Mouse (Mus musculus) thymus, postnatal 0 days (tissue): ENCODE results near the gene Hao1. TPM values are rescaled to one million over a fixed set of nuclear protein-coding genes. Genes with fewer than 3 reads are reported as not detected.

Experiments used
- DNase-seq: peaks from one replicate; pipeline ENCODE4 v3.0.0-alpha.2; 2015; ENCODE audit warnings: low spot score
- polyA plus RNA-seq: library from polyadenylated mRNA; unstranded; fragments of >200 nt; fragmentation: Nextera tagmentation; extraction: Ambion mirVana; gene quantifications from 2 replicates; pipeline ENCODE4 v1.2.1, GENCODE M21; 2015

The Hao1 gene
- polyA plus RNA-seq, 1 experiment from 2014 or later, result not detected

DNA sequence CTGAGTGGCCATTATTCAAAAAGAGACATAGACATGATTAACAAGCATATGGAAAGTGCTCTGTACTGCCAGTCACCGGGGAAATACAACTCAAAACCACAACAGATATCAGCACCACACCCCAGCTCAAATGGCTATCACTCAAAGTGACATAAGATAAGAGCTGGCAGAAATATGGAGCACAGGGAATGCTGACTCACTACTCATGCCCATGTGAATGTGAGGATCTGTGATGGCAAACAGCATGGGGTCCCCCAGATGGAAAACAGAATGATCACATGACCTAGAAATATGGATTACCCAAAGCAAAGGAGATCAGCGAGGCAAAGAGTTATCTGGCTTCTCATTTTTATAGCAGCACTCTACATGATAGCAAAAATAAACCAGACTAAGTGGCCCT, 89.0 kb downstream of the Hao1 start:
- no peak for DNase-seq

DNA sequence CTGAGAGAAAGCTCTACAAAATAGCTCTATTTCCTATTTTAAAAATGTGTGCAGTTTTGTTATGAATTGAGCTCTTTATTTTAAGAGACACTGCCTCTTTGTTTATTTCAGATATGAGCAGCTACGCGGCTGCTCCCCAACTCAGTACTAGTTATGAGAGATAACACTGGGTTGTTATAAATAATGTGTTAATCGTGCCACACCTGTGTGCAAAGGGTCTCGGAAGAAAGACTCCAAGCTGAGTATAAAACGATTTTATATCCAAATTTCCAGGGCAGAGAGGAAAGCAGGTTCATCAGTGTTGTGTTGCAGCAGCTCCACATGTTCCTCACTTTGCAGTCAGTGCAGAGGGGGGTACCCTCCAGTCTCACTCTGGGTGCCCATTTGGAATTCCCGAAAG, 91.8 kb downstream of the Hao1 start:
- DNase-seq, result no peak

DNA sequence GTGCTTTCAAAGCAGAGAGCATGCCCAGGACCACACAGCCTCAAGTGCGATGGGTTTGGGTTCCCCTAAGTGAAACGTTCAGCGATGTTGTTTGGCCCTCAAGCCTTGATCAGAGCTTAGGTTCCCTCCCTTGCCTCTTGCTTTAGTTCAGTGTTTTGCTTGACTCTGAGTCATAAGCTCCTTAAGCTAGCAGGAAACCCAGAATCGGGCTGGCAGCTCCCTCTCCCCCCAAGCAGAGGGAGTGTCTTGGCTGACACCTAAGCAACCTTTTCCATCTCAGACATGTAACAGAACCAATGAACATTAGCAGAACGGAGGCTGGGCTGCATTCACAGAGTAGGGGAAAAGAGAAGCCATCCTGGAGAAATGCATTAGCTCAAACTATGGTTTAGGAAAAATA, 93.3 kb downstream of the Hao1 start:
- DNase-seq, result no peak

DNA sequence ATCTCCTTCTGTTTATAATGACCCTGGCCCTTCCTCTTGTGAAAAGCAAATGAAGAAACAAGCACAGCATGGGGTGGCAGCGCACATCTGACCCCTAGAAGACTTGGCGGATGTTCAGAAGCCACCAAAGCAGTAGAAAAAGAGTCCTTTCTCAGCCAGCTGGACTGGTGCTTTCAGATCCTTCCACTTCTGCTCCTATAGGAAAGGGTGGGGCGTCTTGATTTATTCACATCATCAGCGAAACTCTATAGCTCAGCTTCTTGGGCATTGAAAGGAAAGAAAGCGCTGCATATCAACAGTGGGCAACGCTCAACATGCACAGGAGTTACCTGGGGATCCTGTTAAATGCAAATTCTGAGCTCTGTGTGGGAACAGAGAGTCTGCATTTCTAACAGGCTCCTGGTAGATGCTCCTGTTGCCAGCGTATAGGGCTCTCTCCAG, 98.1 kb downstream of the Hao1 start:
- DNase-seq, result no peak

DNA sequence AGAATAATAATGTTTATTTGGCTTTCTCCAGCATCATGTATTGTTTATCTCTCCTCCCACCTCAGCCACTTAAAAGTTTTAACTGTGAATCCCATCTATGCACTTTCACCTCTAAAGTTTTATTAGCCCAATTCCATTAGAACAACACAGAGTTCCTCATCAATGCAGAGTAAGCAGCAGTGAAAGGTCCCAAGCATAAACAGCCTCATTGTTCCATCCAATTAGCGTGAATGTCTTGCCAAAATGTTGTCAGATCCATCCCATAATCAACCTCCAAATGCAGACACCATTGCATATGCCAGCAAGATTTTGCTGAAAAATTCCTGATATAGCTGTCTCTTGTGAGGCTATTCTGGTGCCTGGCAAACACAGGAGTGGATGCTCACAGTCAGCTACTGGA, 101.4 kb downstream of the Hao1 start:
- DNase-seq, result no peak

DNA sequence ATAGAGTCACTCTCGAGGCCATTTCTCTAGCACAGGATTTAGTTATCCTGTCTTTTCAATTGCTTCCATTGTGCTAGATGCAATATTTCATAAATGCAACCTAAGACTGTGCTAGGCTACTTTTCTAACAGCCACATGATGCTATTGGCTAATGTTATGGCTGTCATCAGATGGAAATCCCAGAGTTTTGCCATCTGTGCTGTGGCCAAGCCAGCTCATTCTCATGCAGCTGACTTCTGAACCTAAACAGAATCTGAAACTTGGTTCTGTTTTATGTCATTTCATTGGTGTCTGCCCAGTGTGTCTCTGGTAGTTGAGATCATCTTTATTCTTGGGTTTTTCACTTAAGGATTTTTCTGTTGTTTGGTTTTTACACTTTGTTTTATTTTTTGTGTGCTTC, 103.2 kb downstream of the Hao1 start:
- DNase-seq, result no peak

Other genes with a start within 250 kb of the Hao1 start
- 7.4 and 8.2 TPM in 2 replicates for gene Tmx4, start 89.8 kb upstream of the Hao1 start, polyA plus RNA-seq
- 0.72 and 1.5 TPM in 2 replicates for gene Plcb1, start 231.7 kb upstream of the Hao1 start, polyA plus RNA-seq